Mouse (Mus musculus) lung, adult 2 months (tissue): ENCODE measurements at regions not wholly inside any gene's neighbourhood (a gene's known extent, or its start where the extent isn't known, plus 50 kb on each side); places are given as distances from the start of the nearest gene placed in this dataset.

ENCODE experiments used
- CTCF ChIP-seq: fragments of 200-500 bp; IDR thresholded peaks from 2 replicates; pipeline ENCODE4 v1.5.1; 2011; ENCODE audit warnings: mild to moderate bottlenecking, low read length, control low read depth; ENCODE audit not compliant: insufficient read depth
- POLR2A ChIP-seq: fragments of 200-500 bp; IDR thresholded peaks from 2 replicates; pipeline ENCODE4 v1.6.1; 2011; ENCODE audit warnings: low read depth, mild to moderate bottlenecking, control low read depth, low read length, borderline replicate concordance; ENCODE audit errors: extremely low read depth

- TF ChIP-seq CTCF (no peak), POLR2A (no peak)
Measured at GRCm38 (mm10) chr6:84376666-84377065, 217.0 kb downstream of the Cyp26b1 start.
